Comparison of ENCODE assay signal across 9 mouse cellular contexts in the genomic region with DNA sequence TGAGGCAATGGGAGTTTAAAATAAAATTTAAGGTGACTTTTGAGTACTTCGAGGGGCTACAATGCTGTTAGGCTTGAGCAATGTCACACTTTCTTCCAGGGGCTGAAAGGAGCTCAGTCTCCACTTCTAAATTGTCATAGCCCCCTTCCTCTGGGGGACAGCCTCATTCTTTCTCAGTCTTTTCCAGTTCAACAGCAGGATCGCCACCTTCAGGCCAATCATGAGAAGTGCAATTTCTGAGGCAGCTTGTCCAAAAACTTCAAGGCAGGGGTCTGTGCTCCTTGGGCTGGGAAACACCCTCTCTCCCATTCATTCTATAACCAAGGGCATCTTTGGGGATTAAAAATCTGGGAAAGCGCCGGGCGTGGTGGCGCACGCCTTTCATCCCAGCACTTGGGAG. TPM values are rescaled to one million over a fixed set of nuclear protein-coding genes. Genes with fewer than 3 reads are reported as not detected.
A peak's percentile ranks its signal among the peaks of the same experiment; 100 is the strongest.
DNase-seq lines count a peak whose midpoint lies in the region; ATAC-seq and TF ChIP-seq lines count a peak whose summit lies in the region.
"Had no signal": no experiment of that assay in that cellular context is flagged by ENCODE, and none has a peak within 500 bp of the region (broad histone marks: within the 10 kb centered on the region; RNA-seq: fewer than 3 reads in every experiment).

No protein-coding gene starts in this region.

- no peak for TF ChIP-seq EP300 in MEL (IDR thresholded peaks at IDR 0.05; ENCODE audit: low read depth in 1 of 2, low read length in 2 of 2)

- H3K4me1 ChIP-seq in kidney, embryonic 15.5 days = no peaks in the 10 kb centered on the region
- H3K4me1 ChIP-seq in MEL (ENCODE audit: control insufficient read depth in 1 of 2, insufficient read depth in 2 of 2, low read length in 2 of 2) = peaks cover 0 to 3% of the 10 kb centered on the region in 2 experiments; a peak in 1 of 4 replicates

- 77% methylated on average over 7 of the region's 7 CpGs for WGBS in kidney, embryonic 15.5 days

- peak; percentile 42 for TF ChIP-seq RAD21 in MEL (IDR thresholded peaks at IDR 0.05; ENCODE audit: low read depth, low read length)

- H3K27ac ChIP-seq in kidney, embryonic 15.5 days = no peak overlapping the region
- no peak overlapping the region for H3K27ac ChIP-seq in MEL (ENCODE audit: control insufficient read depth, low read depth, low read length)

- H3K9me3 ChIP-seq in kidney, embryonic 15.5 days (replicated peaks) = no peaks in the 10 kb centered on the region
- H3K9me3 ChIP-seq in MEL (replicated peaks; ENCODE audit: insufficient read depth, low read length) = no peaks in the 10 kb centered on the region

- H3K4me3 ChIP-seq in kidney, embryonic 15.5 days (replicated peaks) = no peak overlapping the region
- H3K4me3 ChIP-seq in MEL (ENCODE audit: control insufficient read depth in 1 of 2, insufficient read depth in 1 of 2, low read depth in 2 of 2, low read length in 2 of 2) = no peak overlapping the region
- H3K4me3 ChIP-seq: megakaryocyte, embryonic 14.5 days had no signal

- DNase-seq in CD4-positive, CD25-positive, alpha-beta regulatory T cell, adult 2 months (ENCODE audit: low read depth, low spot score) = peak; percentile 55
- DNase-seq in kidney, postnatal 14 days = peak; percentile 20
- DNase-seq in MEL (ENCODE audit: low read depth, low spot score) = peak; percentile 64
- peak; percentile 33 for DNase-seq in lung, postnatal 36 days
- no peak for DNase-seq in urinary bladder, postnatal 4 days (ENCODE audit: low spot score in 2 of 2)
- DNase-seq in left cerebral cortex, adult 9 months (ENCODE audit: low spot score in 2 of 2) = no peak

- no peaks in the 10 kb centered on the region for H3K36me3 ChIP-seq in kidney, embryonic 15.5 days
- H3K36me3 ChIP-seq in MEL (ENCODE audit: control insufficient read depth in 1 of 2, insufficient read depth in 2 of 2, low read length in 2 of 2) = no peaks in the 10 kb centered on the region; a peak in 1 of 4 replicates

- no peak overlapping the region for H3K4me2 ChIP-seq in kidney, embryonic 15.5 days

- ATAC-seq in CD4-positive, CD25-positive, alpha-beta regulatory T cell, adult 4 months = no peak
- ATAC-seq in kidney, embryonic 15.5 days (replicated peaks; ENCODE audit: low FRiP score) = no peak

- TF ChIP-seq CTCF in MEL (IDR thresholded peaks at IDR 0.05 in 2 of 3, conservative IDR thresholded peaks at IDR 0.05 in 1 of 3; ENCODE audit: control insufficient read depth in 1 of 3, insufficient read depth in 1 of 3, low read depth in 2 of 3, low read length in 3 of 3, poor library complexity in 1 of 3, severe bottlenecking in 1 of 3) = peak; percentile 55 to 71 (median 65)

- H3K27me3 ChIP-seq in kidney, embryonic 15.5 days = no peaks in the 10 kb centered on the region
- no peaks in the 10 kb centered on the region for H3K27me3 ChIP-seq in MEL (ENCODE audit: control insufficient read depth in 1 of 2, insufficient read depth in 2 of 2, low read length in 2 of 2)
- H3K27me3 ChIP-seq: megakaryocyte, embryonic 14.5 days had no signal

- H3K9ac ChIP-seq in kidney, embryonic 15.5 days = no peak overlapping the region
- no peak overlapping the region for H3K9ac ChIP-seq in MEL (ENCODE audit: control insufficient read depth, low read depth, low read length, poor library complexity, severe bottlenecking)

- no peak for TF ChIP-seq POLR2A in MEL (IDR thresholded peaks at IDR 0.05; ENCODE audit: control insufficient read depth in 1 of 2, insufficient read depth in 1 of 2, low read depth in 1 of 2, low read length in 2 of 2, poor library complexity in 1 of 2)

- H3K79me2 ChIP-seq in MEL (ENCODE audit: control insufficient read depth, insufficient read depth, low read length, poor library complexity) = no peaks in the 10 kb centered on the region

TF ChIP-seq in MEL, 35 proteins besides CTCF, POLR2A, EP300 and RAD21:
- TF ChIP-seq MAX (IDR thresholded peaks at IDR 0.05; ENCODE audit: low read length) = no peak
- TF ChIP-seq ZC3H11A (IDR thresholded peaks at IDR 0.05; ENCODE audit: low read depth, low read length) = peak; percentile 17; the same call in 1 of the 2 replicates
- no peak for TF ChIP-seq HCFC1 (IDR thresholded peaks at IDR 0.05; ENCODE audit: low read depth, low read length)
- peak; percentile 27; the same call in 1 of the 2 replicates for TF ChIP-seq SMC3 (IDR thresholded peaks at IDR 0.05; ENCODE audit: low read depth, low read length)
- no peak for TF ChIP-seq JUND (IDR thresholded peaks at IDR 0.05; ENCODE audit: low read depth, low read length)
- TF ChIP-seq CHD1 (IDR thresholded peaks at IDR 0.05; ENCODE audit: low read depth, low read length) = no peak

RNA-seq across cellular contexts. Expression of a gene that starts 19.9 kb away (rescaled TPM):
- 10 to 100 TPM; 78.0 to 83.2 TPM for polyA plus RNA-seq in CD4-positive, CD25-positive, alpha-beta regulatory T cell, adult 4 months (2017; shearing (Covaris generic))
- polyA plus RNA-seq in kidney, embryonic 15.5 days (2015; fragmentation: Nextera tagmentation; extraction: Ambion mirVana) = 31.4 and 35.0 TPM in 2 replicates
- total RNA-seq in MEL (2012; rRNA removed) = 27.5 and 31.2 TPM in 2 replicates
- polyA plus RNA-seq in MEL (2012; ENCODE audit: insufficient read depth in 1 of 2, insufficient read length in 2 of 2, low read depth in 1 of 2, low replicate concordance in 2 of 2, missing spikeins in 1 of 2) = 10 to 100 TPM; 52.7 to 55.4 TPM

RNA-seq across cellular contexts. Expression of a gene that starts 37.4 kb away (rescaled TPM):
- 10 to 100 TPM; 47.1 to 54.3 TPM for polyA plus RNA-seq in CD4-positive, CD25-positive, alpha-beta regulatory T cell, adult 4 months (2017; shearing (Covaris generic))
- 58.1 and 59.2 TPM in 2 replicates for polyA plus RNA-seq in kidney, embryonic 15.5 days (2015; fragmentation: Nextera tagmentation; extraction: Ambion mirVana)
- 98.9 and 110 TPM in 2 replicates for total RNA-seq in MEL (2012; rRNA removed)
- polyA plus RNA-seq in MEL (2012; ENCODE audit: insufficient read depth in 1 of 2, insufficient read length in 2 of 2, low read depth in 1 of 2, low replicate concordance in 2 of 2, missing spikeins in 1 of 2) = 10 to 100 TPM; 58.5 to 93.8 TPM

Comparison
In these comparisons a context has a peak if more than half of its experiments do, and no peak if none do; other contexts are left out.
1. DNase-seq: peak in CD4-positive, CD25-positive, alpha-beta regulatory T cell, adult 2 months (single experiment), kidney, postnatal 14 days (single experiment), MEL (single experiment) and lung, postnatal 36 days (single experiment); none in urinary bladder, postnatal 4 days (0 of 2) and left cerebral cortex, adult 9 months (0 of 2).